Mouse (Mus musculus): ENCODE results near the gene Ube2cbp.

DNA sequence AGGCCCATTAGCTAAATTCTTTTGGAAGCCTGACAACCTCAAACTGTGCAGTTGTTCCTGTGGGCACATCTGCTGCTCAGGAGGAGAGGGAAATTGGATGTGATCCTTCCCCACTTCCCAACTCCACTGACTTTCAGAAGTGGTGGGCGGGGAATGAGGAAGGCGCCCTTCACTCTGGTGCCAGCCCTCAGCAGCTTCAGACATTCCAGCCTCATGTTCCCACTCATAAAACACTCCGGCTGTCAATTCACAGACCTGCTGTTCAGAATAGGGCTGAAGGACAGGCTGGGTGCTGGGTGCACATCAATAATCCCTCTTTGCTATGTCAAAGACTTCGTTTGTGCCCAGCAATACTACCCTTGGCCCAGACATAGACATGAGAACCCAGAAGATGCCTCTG lies 136.5 kb downstream of the Ube2cbp start:
- TF ChIP-seq MAX (IDR thresholded peaks at IDR 0.05) (no peak), CTCF (IDR thresholded peaks at IDR 0.05; ENCODE audit: control insufficient read depth, insufficient read depth, insufficient read length) (no peak), MYOD1 (IDR thresholded peaks at IDR 0.05; ENCODE audit: control insufficient read depth, insufficient read length, low read depth) (no peak), USF1 (IDR thresholded peaks at IDR 0.05; ENCODE audit: low read depth) (no peak), CEBPB (IDR thresholded peaks at IDR 0.05; ENCODE audit: low read depth) (no peak), MYOG (IDR thresholded peaks at IDR 0.05; ENCODE audit: control insufficient read depth, extremely low read depth, insufficient read length) (no peak)
